Mouse (Mus musculus): Measurements from ENCODE around the gene Vps37b. TPM values are rescaled to one million over a fixed set of nuclear protein-coding genes. Genes with fewer than 3 reads are reported as not detected.
A peak's percentile ranks its signal among the peaks of the same experiment; 100 is the strongest.
"Not testable (repeated sequence)": the region's sequence is repeated elsewhere in the genome, so short reads cannot be mapped to it uniquely, and the experiment has no call there.

Vps37b gene
- polyA plus RNA-seq, 1 experiment from 2014 or later = 16.7 TPM

DNA sequence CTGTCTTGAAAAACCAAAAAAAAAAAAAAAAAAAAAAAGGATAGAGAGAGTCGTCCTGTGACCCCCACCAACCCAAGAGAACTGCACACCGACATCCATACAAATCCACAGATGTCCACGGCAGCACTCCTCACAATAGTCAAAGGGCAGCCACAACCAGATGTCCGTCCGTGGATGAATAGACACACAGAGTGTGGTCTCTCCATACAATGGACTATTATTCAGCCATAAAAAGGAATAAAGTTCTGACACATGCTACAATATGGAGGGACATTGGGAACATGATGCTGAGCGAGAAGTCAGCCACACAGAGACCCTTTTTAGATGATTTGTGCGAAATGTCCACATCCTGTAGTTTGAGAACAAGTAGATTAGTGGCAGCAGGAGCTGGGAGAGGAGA, 26.7 kb upstream of the Vps37b start:
- no peak for TF ChIP-seq CTCF (IDR thresholded peaks at IDR 0.05; ENCODE audit: low read depth)
- WGBS = 88% methylated on average over 7 of the region's 7 CpGs
- Histone ChIP-seq H3K36me3 (ENCODE audit: control insufficient read depth, insufficient read depth) (no peaks in the 10 kb centered on the region; the same call in 1 of the 2 replicates), H3K4me3 (ENCODE audit: low read depth, low read length) (no peak overlapping the region), H3K4me1 (replicated peaks; ENCODE audit: control insufficient read depth, insufficient read depth, low read length) (no peaks in the 10 kb centered on the region), H3K27ac (ENCODE audit: low read depth, low read length) (no peak overlapping the region), H3K4me2 (replicated peaks; ENCODE audit: low read depth) (no peak overlapping the region), H3K9ac (ENCODE audit: low read depth, low read length) (no peak overlapping the region), H3K9me3 (ENCODE audit: control insufficient read depth) (no peaks in the 10 kb centered on the region), H3K27me3 (replicated peaks; ENCODE audit: control insufficient read depth, insufficient read depth, low read length) (no peaks in the 10 kb centered on the region)
- no peak for ATAC-seq

DNA sequence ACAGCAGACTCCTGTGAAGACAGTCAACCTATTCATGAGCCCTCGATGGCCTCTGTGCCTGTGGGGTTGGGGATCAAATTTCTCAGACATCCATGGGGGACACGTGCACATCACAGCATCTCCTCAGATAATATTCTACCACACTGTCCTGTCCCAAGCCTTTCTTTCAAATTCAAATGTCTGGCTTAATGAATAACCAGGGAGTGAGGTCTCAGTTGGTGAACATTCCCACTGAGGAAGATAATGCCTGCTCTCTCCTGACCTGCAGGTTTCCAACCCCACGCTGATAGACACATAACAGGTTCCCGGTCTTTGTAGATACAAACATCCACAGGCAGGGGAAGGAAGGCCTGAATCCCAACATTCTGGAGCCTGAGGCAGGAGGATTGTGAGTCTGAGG, 24.9 kb upstream of the Vps37b start:
- TF ChIP-seq CTCF (IDR thresholded peaks at IDR 0.05; ENCODE audit: low read depth) = no peak
- Histone ChIP-seq H3K4me3 (ENCODE audit: low read depth, low read length) (no peak overlapping the region), H3K9me3 (ENCODE audit: control insufficient read depth) (no peaks in the 10 kb centered on the region), H3K27me3 (replicated peaks; ENCODE audit: control insufficient read depth, insufficient read depth, low read length) (no peaks in the 10 kb centered on the region), H3K9ac (ENCODE audit: low read depth, low read length) (no peak overlapping the region), H3K36me3 (ENCODE audit: control insufficient read depth, insufficient read depth) (no peaks in the 10 kb centered on the region), H3K27ac (ENCODE audit: low read depth, low read length) (no peak overlapping the region), H3K4me2 (replicated peaks; ENCODE audit: low read depth) (no peak overlapping the region), H3K4me1 (replicated peaks; ENCODE audit: control insufficient read depth, insufficient read depth, low read length) (no peaks in the 10 kb centered on the region)
- 44% methylated on average over 4 of the region's 4 CpGs for WGBS
- no peak for ATAC-seq

- ATAC-seq = no peak
- no peak overlapping the region for H3K4me2 ChIP-seq (replicated peaks; ENCODE audit: low read depth)
- H3K27ac ChIP-seq (ENCODE audit: low read depth, low read length) = no peak overlapping the region
- H3K9ac ChIP-seq (ENCODE audit: low read depth, low read length) = no peak overlapping the region
- no peaks in the 10 kb centered on the region for H3K4me1 ChIP-seq (replicated peaks; ENCODE audit: control insufficient read depth, insufficient read depth, low read length)
- H3K4me3 ChIP-seq (ENCODE audit: low read depth, low read length) = no peak overlapping the region
- TF ChIP-seq CTCF (IDR thresholded peaks at IDR 0.05; ENCODE audit: low read depth) = peak; percentile 54
- H3K27me3 ChIP-seq (replicated peaks; ENCODE audit: control insufficient read depth, insufficient read depth, low read length) = no peaks in the 10 kb centered on the region
- whole genome bisulfite sequencing = 98% methylated on average over 1 of the region's 1 CpGs
- no peaks in the 10 kb centered on the region for H3K9me3 ChIP-seq (ENCODE audit: control insufficient read depth)
- H3K36me3 ChIP-seq (ENCODE audit: control insufficient read depth, insufficient read depth) = no peaks in the 10 kb centered on the region
Observed at GRCm38 (mm10) chr5:124056219-124056618, 24.1 kb upstream of the Vps37b start.

- H3K9me3 ChIP-seq (ENCODE audit: control insufficient read depth); H3K36me3 ChIP-seq (ENCODE audit: control insufficient read depth, insufficient read depth); H3K4me2 ChIP-seq (replicated peaks; ENCODE audit: low read depth); H3K4me1 ChIP-seq (replicated peaks; ENCODE audit: control insufficient read depth, insufficient read depth, low read length); H3K9ac ChIP-seq (ENCODE audit: low read depth, low read length); H3K27ac ChIP-seq (ENCODE audit: low read depth, low read length); H3K27me3 ChIP-seq (replicated peaks; ENCODE audit: control insufficient read depth, insufficient read depth, low read length); H3K4me3 ChIP-seq (ENCODE audit: low read depth, low read length): not testable (repeated sequence)
- ATAC-seq = peak; percentile 19; the same call in 1 of the 2 replicates
- 82% methylated on average over 7 of the region's 7 CpGs for WGBS
Observed at GRCm38 (mm10) chr5:124052641-124053040, 20.6 kb upstream of the Vps37b start.

- peak; percentile 74 for ATAC-seq
- H3K4me1 ChIP-seq (replicated peaks; ENCODE audit: control insufficient read depth, insufficient read depth, low read length) = peaks cover 8% of the 10 kb centered on the region
- WGBS = 49% methylated on average over 11 of the region's 11 CpGs
- H3K27me3 ChIP-seq (replicated peaks; ENCODE audit: control insufficient read depth, insufficient read depth, low read length) = no peaks in the 10 kb centered on the region
- 0 out of 2 replicates have a peak overlapping the region, but pooled peaks have one; percentile 5 for H3K27ac ChIP-seq (ENCODE audit: low read depth, low read length)
- no peaks in the 10 kb centered on the region for H3K9me3 ChIP-seq (ENCODE audit: control insufficient read depth)
- TF ChIP-seq CTCF (IDR thresholded peaks at IDR 0.05; ENCODE audit: low read depth) = no peak
- no peak overlapping the region for H3K9ac ChIP-seq (ENCODE audit: low read depth, low read length)
- no peak overlapping the region for H3K4me2 ChIP-seq (replicated peaks; ENCODE audit: low read depth)
- no peak overlapping the region for H3K4me3 ChIP-seq (ENCODE audit: low read depth, low read length)
- H3K36me3 ChIP-seq (ENCODE audit: control insufficient read depth, insufficient read depth) = no peaks in the 10 kb centered on the region
Observed at GRCm38 (mm10) chr5:124051899-124052491, 19.9 kb upstream of the Vps37b start.

DNA sequence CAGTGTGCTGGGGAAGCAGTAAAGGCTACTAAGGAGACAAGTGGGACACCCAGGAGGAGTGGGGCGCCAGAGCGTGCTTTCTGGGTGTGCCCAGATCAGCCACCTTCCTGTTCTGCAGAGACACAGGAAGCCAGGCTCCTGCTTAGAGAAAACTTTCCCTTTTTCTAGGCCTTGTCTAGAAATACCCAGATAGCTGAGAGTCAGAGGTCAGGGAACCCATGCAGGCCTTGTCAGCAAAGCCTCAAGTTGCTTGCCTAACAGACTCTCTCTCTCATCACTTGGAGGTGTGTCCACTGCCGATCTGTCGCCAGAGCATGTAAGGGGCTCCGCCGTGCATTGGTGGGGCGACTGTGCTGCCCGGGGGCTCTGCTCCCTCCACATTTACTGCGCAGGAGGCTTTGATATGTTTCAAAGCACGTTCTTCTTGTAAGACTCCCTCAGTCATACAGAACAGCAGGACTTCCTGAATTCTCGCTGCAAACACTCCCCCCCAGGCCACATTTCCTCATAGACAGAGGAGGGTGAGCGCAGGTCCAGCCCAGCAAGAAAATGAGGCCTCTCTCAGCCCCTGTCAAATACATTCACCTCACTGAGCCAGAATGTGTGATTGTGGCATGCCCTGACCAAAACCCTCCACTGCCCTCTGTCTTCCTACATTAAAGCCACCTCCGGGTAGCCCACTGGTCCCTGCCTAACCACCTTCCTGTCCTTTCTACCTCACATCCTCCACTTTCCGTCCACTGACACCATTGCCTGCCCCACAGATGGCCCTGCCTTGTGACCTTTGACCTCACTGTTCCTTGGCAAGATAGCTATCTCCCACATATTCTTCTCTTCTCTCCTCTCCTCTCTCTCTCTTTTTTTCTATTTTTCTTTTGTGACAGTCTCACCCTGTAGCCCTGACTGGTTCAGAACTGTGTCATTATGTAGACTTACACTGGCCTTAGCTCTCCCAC, 18.3 kb upstream of the Vps37b start:
- H3K27me3 ChIP-seq (replicated peaks; ENCODE audit: control insufficient read depth, insufficient read depth, low read length) = no peaks in the 10 kb centered on the region
- peaks cover 8% of the 10 kb centered on the region for H3K4me1 ChIP-seq (replicated peaks; ENCODE audit: control insufficient read depth, insufficient read depth, low read length)
- H3K9ac ChIP-seq (ENCODE audit: low read depth, low read length) = 0 out of 2 replicates have a peak overlapping the region, but pooled peaks have one; percentile 18
- 47% methylated on average over 14 of the region's 14 CpGs for WGBS
- peak; percentile 42 for TF ChIP-seq CTCF (IDR thresholded peaks at IDR 0.05; ENCODE audit: low read depth)
- H3K27ac ChIP-seq (ENCODE audit: low read depth, low read length) = peak overlapping the region; percentile 55
- H3K9me3 ChIP-seq (ENCODE audit: control insufficient read depth) = no peaks in the 10 kb centered on the region
- H3K4me2 ChIP-seq (replicated peaks; ENCODE audit: low read depth) = no peak overlapping the region
- no peak for ATAC-seq
- no peaks in the 10 kb centered on the region for H3K36me3 ChIP-seq (ENCODE audit: control insufficient read depth, insufficient read depth)
- H3K4me3 ChIP-seq (ENCODE audit: low read depth, low read length) = no peak overlapping the region
